In the genomic region with DNA sequence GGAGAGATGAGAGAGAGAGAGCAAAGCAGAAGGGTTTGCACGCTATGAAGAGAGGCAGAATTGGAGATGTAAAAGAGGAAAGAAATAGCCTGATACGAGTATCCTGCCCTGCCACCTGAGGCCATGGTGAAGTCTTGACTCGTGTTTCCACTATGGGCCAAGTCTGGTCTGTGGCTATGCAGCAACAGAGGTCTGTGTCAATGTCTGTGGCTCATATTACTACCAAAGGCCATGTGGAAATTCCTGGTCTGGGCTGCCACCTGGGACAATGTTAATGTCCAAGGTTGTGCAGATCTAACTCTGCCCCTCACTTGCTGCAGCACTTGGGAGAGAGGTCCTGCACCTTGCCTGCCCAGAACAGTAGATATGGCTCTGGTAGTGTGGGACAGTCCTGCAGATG, we compare ENCODE assay signal across 27 mouse cellular contexts.
"Had no signal": no experiment of that assay in that cellular context is flagged by ENCODE, and none has a peak within 500 bp of the region (broad histone marks: within the 10 kb centered on the region; RNA-seq: fewer than 3 reads in every experiment).

No protein-coding gene starts in this region.

- H3K4me3 ChIP-seq: gastrocnemius, adult 2 months; heart, adult 2 months; heart, embryonic 12.5 days; hindbrain, embryonic 10.5 days; hindbrain, embryonic 12.5 days; intestine, embryonic 15.5 days; kidney, embryonic 15.5 days; left cerebral cortex, adult 2 months; limb, embryonic 10.5 days; limb, embryonic 12.5 days; liver, embryonic 13.5 days had no signal

- ATAC-seq: hindbrain, embryonic 16.5 days; inflammation-experienced regulatory T-cells, adult 6 months; intestine, embryonic 15.5 days had no signal

- H3K36me3 ChIP-seq: heart, embryonic 12.5 days; hindbrain, embryonic 10.5 days; hindbrain, embryonic 12.5 days; intestine, embryonic 15.5 days; kidney, embryonic 15.5 days; limb, embryonic 10.5 days; limb, embryonic 12.5 days; liver, embryonic 13.5 days had no signal

- DNase-seq: gastrocnemius, adult 2 months; gastrocnemius, postnatal 10 days; gastrocnemius, postnatal 25 days; heart, adult 2 months; heart, postnatal 10 days; heart, postnatal 4 days; kidney, adult 11 months; kidney, adult 2 months; kidney, adult 9 months; kidney, postnatal 14 days; kidney, postnatal 36 days; layer of hippocampus, adult 9-11 months; liver; liver, embryonic 13.5 days had no signal

- H3K9ac ChIP-seq: heart, embryonic 12.5 days; hindbrain, embryonic 12.5 days; hindbrain, embryonic 14.5 days; intestine, embryonic 15.5 days; kidney, embryonic 15.5 days; limb, embryonic 12.5 days; liver, embryonic 13.5 days had no signal

- H3K9me3 ChIP-seq: heart, embryonic 12.5 days; hindbrain, embryonic 10.5 days; hindbrain, embryonic 12.5 days; intestine, embryonic 15.5 days; kidney, embryonic 15.5 days; limb, embryonic 10.5 days; limb, embryonic 12.5 days; liver, embryonic 13.5 days had no signal

- H3K27me3 ChIP-seq: heart, embryonic 12.5 days; hindbrain, embryonic 12.5 days; intestine, embryonic 15.5 days; kidney, embryonic 15.5 days; limb, embryonic 12.5 days; liver, embryonic 13.5 days had no signal

- H3K4me2 ChIP-seq: heart, embryonic 12.5 days; hindbrain, embryonic 12.5 days; hindbrain, embryonic 14.5 days; intestine, embryonic 15.5 days; kidney, embryonic 15.5 days; limb, embryonic 12.5 days; liver, embryonic 11.5 days; liver, embryonic 13.5 days had no signal

- H3K4me1 ChIP-seq: heart, embryonic 12.5 days; hindbrain, embryonic 10.5 days; hindbrain, embryonic 12.5 days; intestine, embryonic 15.5 days; kidney, embryonic 15.5 days; limb, embryonic 10.5 days; limb, embryonic 12.5 days; liver, embryonic 13.5 days had no signal

- H3K27ac ChIP-seq: gastrocnemius, adult 2 months; heart, adult 2 months; hindbrain, embryonic 10.5 days; hindbrain, embryonic 12.5 days; hindbrain, embryonic 14.5 days; intestine, embryonic 15.5 days; kidney, embryonic 15.5 days; kidney, postnatal 0 days; left cerebral cortex, adult 2 months; limb, embryonic 10.5 days; limb, embryonic 12.5 days; liver, embryonic 13.5 days had no signal
